Mouse (Mus musculus) stomach, embryonic 15.5 days (tissue): ENCODE measurements around the gene Sigirr. TPM values are rescaled to one million over a fixed set of nuclear protein-coding genes. Genes with fewer than 3 reads are reported as not detected.

ENCODE experiments used
- ATAC-seq: fragments of 200-750 bp; cut with Nextera tagmentation; 2 replicates; pipeline ENCODE4 v1.8.0; 2017; ENCODE audit warnings: low read depth, moderate number of reproducible peaks, moderate TSS enrichment; ENCODE audit not compliant: insufficient read depth, low FRiP score
- H3K27ac ChIP-seq: fragments of 300-500 bp; sonication (generic); 2 replicates; pipeline ENCODE4 v1.5.1; 2015; ENCODE audit warnings: mild to moderate bottlenecking, inconsistent platforms
- H3K27me3 ChIP-seq: fragments of 300-500 bp; sonication (generic); replicated peaks from 2 replicates; pipeline ENCODE4 v1.6.1; 2015; ENCODE audit warnings: inconsistent platforms
- H3K36me3 ChIP-seq: fragments of 300-500 bp; sonication (generic); 2 replicates; pipeline ENCODE4 v1.6.1; 2015; ENCODE audit warnings: inconsistent platforms
- H3K4me1 ChIP-seq: fragments of 300-500 bp; sonication (generic); 2 replicates; pipeline ENCODE4 v1.6.1; 2015; ENCODE audit warnings: inconsistent platforms
- H3K4me2 ChIP-seq: fragments of 300-500 bp; sonication (generic); 2 replicates; pipeline ENCODE4 v1.6.1; 2015; ENCODE audit warnings: mild to moderate bottlenecking, inconsistent platforms
- H3K4me3 ChIP-seq: fragments of 300-500 bp; sonication (generic); replicated peaks from 2 replicates; pipeline ENCODE4 v1.5.1; 2015; ENCODE audit warnings: inconsistent platforms
- H3K9ac ChIP-seq: fragments of 300-500 bp; sonication (generic); 2 replicates; pipeline ENCODE4 v1.6.1; 2015; ENCODE audit warnings: inconsistent platforms
- H3K9me3 ChIP-seq: fragments of 300-500 bp; sonication (generic); 2 replicates; pipeline ENCODE4 v1.6.1; 2016; ENCODE audit warnings: inconsistent platforms
- WGBS: fragments of 180-500 bp; shearing (Covaris S2); methylation state at CpG from one replicate; pipeline ENCODE4 v1.1.7; 2015; 5-methylcytosine and 5-hydroxymethylcytosine counted together
- polyA plus RNA-seq: library from polyadenylated mRNA; unstranded; fragments of >200 nt; fragmentation: Nextera tagmentation; extraction: Ambion mirVana; gene quantifications from 2 replicates; pipeline ENCODE4 v1.2.1, GENCODE M21; 2015

The Sigirr gene
- polyA plus RNA-seq, 1 experiment from 2014 or later, result 15.1 TPM

- Histone ChIP-seq H3K36me3 (no peaks in the 10 kb centered on the region), H3K9me3 (no peaks in the 10 kb centered on the region), H3K4me1 (peaks cover 10% of the 10 kb centered on the region), H3K27ac (no peak overlapping the region), H3K9ac (no peak overlapping the region), H3K4me2 (no peak overlapping the region), H3K4me3 (no peak overlapping the region), H3K27me3 (peaks cover 18% of the 10 kb centered on the region)
- no peak for ATAC-seq
- 29% methylated on average over 23 of the region's 23 CpGs for WGBS
These were observed 28.2 kb downstream of the Sigirr start for GRCm38 (mm10) chr7:141072017-141072745.

- H3K4me3 ChIP-seq, result peak overlapping the region; percentile 38
- peak overlapping the region; percentile 87 for H3K4me2 ChIP-seq
- no peaks in the 10 kb centered on the region for H3K9me3 ChIP-seq
- no peak overlapping the region for H3K27ac ChIP-seq
- peaks cover 10% of the 10 kb centered on the region for H3K4me1 ChIP-seq
- H3K27me3 ChIP-seq, result peaks cover 18% of the 10 kb centered on the region
- peak overlapping the region; percentile 39; the same call in 1 of the 2 replicates for H3K9ac ChIP-seq
- H3K36me3 ChIP-seq, result 0 out of 2 replicates have a peak, but pooled peaks cover 2% of the 10 kb centered on the region
- WGBS, result 1% methylated on average over 51 of the region's 51 CpGs
- ATAC-seq, result no peak
These were observed 30.1 kb downstream of the Sigirr start for GRCm38 (mm10) chr7:141070058-141070862.

- no peaks in the 10 kb centered on the region for H3K9me3 ChIP-seq
- H3K4me1 ChIP-seq, result peaks cover 10% of the 10 kb centered on the region
- no peak for ATAC-seq
- no peak overlapping the region for H3K4me2 ChIP-seq
- no peak overlapping the region for H3K27ac ChIP-seq
- 0 out of 2 replicates have a peak, but pooled peaks cover 3% of the 10 kb centered on the region for H3K36me3 ChIP-seq
- H3K27me3 ChIP-seq, result peaks cover 18% of the 10 kb centered on the region
- WGBS, result 81% methylated on average over 19 of the region's 19 CpGs
- H3K9ac ChIP-seq, result no peak overlapping the region
- no peak overlapping the region for H3K4me3 ChIP-seq
These were observed 32.0 kb downstream of the Sigirr start for GRCm38 (mm10) chr7:141068351-141068750.

GRCm38 (mm10) chr7:141064576-141064975, 35.8 kb downstream of the Sigirr start:
- 86% methylated on average over 7 of the region's 7 CpGs for WGBS

GRCm38 (mm10) chr7:141064175-141064574, 36.2 kb downstream of the Sigirr start:
- peaks cover 13% of the 10 kb centered on the region; the same call in 1 of the 2 replicates for H3K4me1 ChIP-seq
- ATAC-seq, result no peak
- 0 out of 2 replicates have a peak, but pooled peaks cover 3% of the 10 kb centered on the region for H3K36me3 ChIP-seq
- no peaks in the 10 kb centered on the region for H3K27me3 ChIP-seq
- H3K4me2 ChIP-seq, result no peak overlapping the region
- WGBS, result 63% methylated on average over 7 of the region's 7 CpGs
- H3K4me3 ChIP-seq, result no peak overlapping the region
- no peak overlapping the region for H3K27ac ChIP-seq
- no peak overlapping the region for H3K9ac ChIP-seq
- no peaks in the 10 kb centered on the region for H3K9me3 ChIP-seq

More at GRCm38 (mm10) chr7:141064576-141064975, 35.8 kb downstream of the Sigirr start:
- ATAC-seq, result no peak
- H3K9ac ChIP-seq, result no peak overlapping the region
- H3K27ac ChIP-seq, result no peak overlapping the region
- H3K4me3 ChIP-seq, result no peak overlapping the region
- 0 out of 2 replicates have a peak, but pooled peaks cover 3% of the 10 kb centered on the region for H3K36me3 ChIP-seq
- H3K4me2 ChIP-seq, result no peak overlapping the region
- H3K9me3 ChIP-seq, result no peaks in the 10 kb centered on the region
- peaks cover 13% of the 10 kb centered on the region; the same call in 1 of the 2 replicates for H3K4me1 ChIP-seq
- no peaks in the 10 kb centered on the region for H3K27me3 ChIP-seq

- H3K9me3 ChIP-seq, result no peaks in the 10 kb centered on the region
- H3K27ac ChIP-seq, result no peak overlapping the region
- ATAC-seq, result no peak
- H3K4me3 ChIP-seq, result no peak overlapping the region
- no peak overlapping the region for H3K4me2 ChIP-seq
- H3K36me3 ChIP-seq, result 0 out of 2 replicates have a peak, but pooled peaks cover 3% of the 10 kb centered on the region
- H3K9ac ChIP-seq, result no peak overlapping the region
- no peaks in the 10 kb centered on the region for H3K27me3 ChIP-seq
- H3K4me1 ChIP-seq, result peaks cover 13% of the 10 kb centered on the region; the same call in 1 of the 2 replicates
- WGBS, result 87% methylated on average over 3 of the region's 3 CpGs
These were observed 37.0 kb downstream of the Sigirr start for GRCm38 (mm10) chr7:141063353-141063752.

GRCm38 (mm10) chr7:141062525-141062924, 37.8 kb downstream of the Sigirr start:
- H3K27ac ChIP-seq, result no peak overlapping the region
- H3K36me3 ChIP-seq, result 0 out of 2 replicates have a peak, but pooled peaks cover 3% of the 10 kb centered on the region
- no peaks in the 10 kb centered on the region for H3K9me3 ChIP-seq
- H3K27me3 ChIP-seq, result no peaks in the 10 kb centered on the region
- H3K4me1 ChIP-seq, result peaks cover 13% of the 10 kb centered on the region; the same call in 1 of the 2 replicates
- whole genome bisulfite sequencing, result 74% methylated on average over 7 of the region's 7 CpGs
- no peak overlapping the region for H3K4me3 ChIP-seq
- H3K9ac ChIP-seq, result no peak overlapping the region
- no peak for ATAC-seq
- H3K4me2 ChIP-seq, result no peak overlapping the region

GRCm38 (mm10) chr7:141061269-141061692, 39.1 kb downstream of the Sigirr start:
- WGBS, result under 1% methylated on average over 37 of the region's 37 CpGs
- Histone ChIP-seq H3K36me3 (0 out of 2 replicates have a peak, but pooled peaks cover 3% of the 10 kb centered on the region), H3K9ac (peak overlapping the region; percentile 50), H3K4me3 (peak overlapping the region; percentile 68), H3K4me2 (peak overlapping the region; percentile 99), H3K27ac (no peak overlapping the region), H3K27me3 (no peaks in the 10 kb centered on the region), H3K9me3 (no peaks in the 10 kb centered on the region), H3K4me1 (peaks cover 13% of the 10 kb centered on the region; the same call in 1 of the 2 replicates)
- peak; percentile 36; the same call in 1 of the 2 replicates for ATAC-seq

- under 1% methylated on average over 59 of the region's 72 CpGs for WGBS
- ATAC-seq, result peak; percentile 89
- H3K27ac ChIP-seq, result no peak within 1 kb of the TSS
These were observed 39.7 kb downstream of the Sigirr start, which contains the start of gene B4galnt4 for GRCm38 (mm10) chr7:141060426-141061242. B4galnt4 (plus strand) TSS chr7:141061104.

GRCm38 (mm10) chr7:141059929-141060328, 40.4 kb downstream of the Sigirr start:
- Histone ChIP-seq H3K27ac (no peak overlapping the region), H3K4me3 (no peak overlapping the region), H3K9me3 (no peaks in the 10 kb centered on the region), H3K9ac (no peak overlapping the region), H3K4me1 (peaks cover 13% of the 10 kb centered on the region; the same call in 1 of the 2 replicates), H3K4me2 (peak overlapping the region; percentile 99), H3K27me3 (no peaks in the 10 kb centered on the region), H3K36me3 (no peaks in the 10 kb centered on the region)
- 0 out of 2 replicates have a peak, but pooled peaks have one; percentile 28 for ATAC-seq
- WGBS, result 63% methylated on average over 2 of the region's 2 CpGs

More at GRCm38 (mm10) chr7:141060426-141061242, 39.7 kb downstream of the Sigirr start, which contains the start of gene B4galnt4:
- Histone ChIP-seq H3K9ac (peak within 1 kb of the TSS; percentile 50), H3K4me3 (peak within 1 kb of the TSS; percentile 68), H3K4me2 (peak within 1 kb of the TSS; percentile 99), H3K4me1 (peaks cover 13% of the 10 kb centered on the region; the same call in 1 of the 2 replicates), H3K27me3 (no peaks in the 10 kb centered on the region), H3K9me3 (no peaks in the 10 kb centered on the region), H3K36me3 (0 out of 2 replicates have a peak, but pooled peaks cover 3% of the 10 kb centered on the region)
